Mouse (Mus musculus) subcutaneous adipose tissue, adult 2 months (tissue): ENCODE measurements around the gene Fbxo4. TPM values are rescaled to one million over a fixed set of nuclear protein-coding genes. Genes with fewer than 3 reads are reported as not detected.

ENCODE experiments used
- polyA plus RNA-seq: library from polyadenylated mRNA; depleted of rRNA; stranded (reverse); fragments of >200 nt; gene quantifications from 2 replicates; pipeline ENCODE4 v1.2.3, GENCODE M21; 2012; ENCODE audit warnings: low replicate concordance; rRNA removed

Gene Fbxo4
- polyA plus RNA-seq: 18.1 and 19.6 TPM in 2 replicates

GRCm38 (mm10) chr15:3979061-3979848 is at the start of gene Fbxo4:
Fbxo4 (minus strand) TSS chr15:3979573.

GRCm38 (mm10) chr15:4026231-4026773 is 46.9 kb upstream of the Fbxo4 start, which contains the start of gene Oxct1:
Oxct1 (plus strand) TSS chr15:4026383.

GRCm38 (mm10) chr15:3995448-3996266 is 16.3 kb upstream of the Fbxo4 start, which contains the start of gene AW549877:
AW549877 (minus strand) TSS chr15:3995744.

Other genes starting within 250 kb of the Fbxo4 start
- 22.7 and 30.2 TPM in 2 replicates for gene AW549877, start 16.2 kb upstream of the Fbxo4 start, polyA plus RNA-seq
- 70.8 and 80.8 TPM in 2 replicates for gene Oxct1, start 46.8 kb upstream of the Fbxo4 start, polyA plus RNA-seq